Mouse (Mus musculus) heart, adult 2 months (tissue): ENCODE measurements around the gene Ncdn.

ENCODE experiments used
- CTCF ChIP-seq: fragments of 200-600 bp; IDR thresholded peaks from 2 replicates; pipeline ENCODE4 v1.8.1; 2022; ENCODE audit warnings: antibody characterized with exemption, mild to moderate bottlenecking, moderate library complexity
- EP300 ChIP-seq: fragments of 200-500 bp; IDR thresholded peaks from 2 replicates; pipeline ENCODE4 v1.6.1; 2011; ENCODE audit warnings: low read depth, low read length, control low read depth; ENCODE audit not compliant: insufficient read depth

DNA sequence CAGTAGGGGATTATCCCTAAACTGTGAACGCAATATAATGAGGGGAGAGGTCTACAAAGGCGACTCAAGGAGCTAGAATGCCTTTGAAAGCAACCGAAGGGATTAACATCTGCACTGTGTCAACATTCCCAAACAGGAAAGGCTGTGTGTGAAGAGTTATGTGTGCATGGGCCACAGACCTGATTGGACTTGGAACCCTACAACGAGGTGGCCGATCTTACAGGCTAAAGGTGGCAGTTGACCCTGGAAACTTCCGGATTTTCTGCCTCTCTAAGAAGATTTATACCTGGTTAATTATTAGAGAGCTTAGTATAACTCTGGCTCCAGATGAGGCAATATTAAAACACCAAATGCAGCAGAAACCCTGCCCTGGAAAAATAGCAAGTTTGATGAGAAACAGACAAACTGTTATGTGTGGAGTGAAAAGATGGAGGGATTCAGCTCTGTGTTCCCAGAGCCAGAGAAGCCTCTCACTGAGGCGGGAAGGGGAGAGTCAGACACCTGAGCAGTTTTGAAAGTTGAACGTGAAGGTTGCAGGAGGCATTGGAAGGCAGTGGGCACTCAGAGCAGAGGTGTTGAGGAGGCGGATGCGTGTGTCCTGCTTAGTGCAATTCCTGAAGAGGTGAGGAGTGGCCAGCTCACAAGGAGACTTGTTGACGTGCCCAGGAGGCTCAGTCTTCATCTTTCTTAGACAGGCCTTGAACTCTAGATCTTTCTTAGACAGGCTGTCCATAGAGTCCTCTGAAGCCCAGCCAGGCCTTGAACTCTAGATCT lies 9.5 kb upstream of the Ncdn start:
- TF ChIP-seq CTCF (no peak), EP300 (no peak)
